Mouse (Mus musculus) liver, adult 2 months (tissue): ENCODE results near the gene Ppl.

ENCODE experiments used
- CTCF ChIP-seq: fragments of 200-500 bp; IDR thresholded peaks from 2 replicates; pipeline ENCODE4 v1.5.1; 2011; ENCODE audit warnings: low read depth, low read length, control low read depth
- POLR2A ChIP-seq: fragments of 200-500 bp; IDR thresholded peaks from 2 replicates; pipeline ENCODE4 v1.6.1; 2011; ENCODE audit warnings: low read length, control low read depth; ENCODE audit not compliant: insufficient read depth; ENCODE audit errors: extremely low read depth

DNA sequence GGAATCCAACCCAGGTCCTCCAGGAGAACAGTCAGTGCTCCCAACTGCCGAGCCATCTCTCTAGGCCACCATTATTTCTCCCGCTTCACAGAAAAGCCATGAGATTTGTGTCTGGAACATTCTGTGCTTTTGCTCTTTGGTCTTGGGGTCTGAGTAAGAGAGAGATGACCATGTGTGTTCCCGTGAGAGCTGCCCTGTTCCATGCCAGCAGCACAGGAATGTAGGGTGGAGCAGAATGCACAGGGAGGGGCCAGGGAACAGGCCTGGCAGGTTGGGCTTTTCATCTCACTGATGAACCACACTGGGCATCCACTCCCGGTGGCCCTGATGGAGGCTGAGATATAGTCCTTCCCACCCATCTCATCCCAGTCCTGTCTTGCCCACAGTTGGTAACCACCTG lies 12.8 kb downstream of the Ppl start:
- TF ChIP-seq CTCF (no peak), POLR2A (no peak)
